Mouse (Mus musculus) cerebellum, adult 18-20 months (tissue): ENCODE results near the gene Chd1.
A peak's percentile ranks its signal among the peaks of the same experiment; 100 is the strongest.

ENCODE experiments used
- DNase-seq, 2 experiments: peaks; one replicate each; pipeline ENCODE4 v3.0.0; 2021

Chd1 gene

GRCm38 (mm10) chr17:15704475-15705300 is at the start of gene Chd1:
Gene Chd1, plus strand, starts transcription at chr17:15704967.
- peak; percentile 96 to 97 for DNase-seq

GRCm38 (mm10) chr17:15656881-15657607 is 47.7 kb upstream of the Chd1 start:
- DNase-seq = no peak

GRCm38 (mm10) chr17:15672870-15673269 is 31.9 kb upstream of the Chd1 start:
- DNase-seq = no peak

GRCm38 (mm10) chr17:15677970-15678645 is 26.7 kb upstream of the Chd1 start:
- DNase-seq = no peak

- no peak for DNase-seq
Measured at GRCm38 (mm10) chr17:15679966-15680630, 24.7 kb upstream of the Chd1 start.

GRCm38 (mm10) chr17:15680661-15681060 is 24.1 kb upstream of the Chd1 start:
- no peak for DNase-seq

GRCm38 (mm10) chr17:15686396-15686795 is 18.4 kb upstream of the Chd1 start:
- no peak for DNase-seq

GRCm38 (mm10) chr17:15690304-15690703 is 14.5 kb upstream of the Chd1 start:
- no peak for DNase-seq

GRCm38 (mm10) chr17:15695566-15695965 is 9.2 kb upstream of the Chd1 start:
- no peak for DNase-seq

GRCm38 (mm10) chr17:15698956-15699355 is 5.8 kb upstream of the Chd1 start:
- DNase-seq = no peak

GRCm38 (mm10) chr17:15701505-15701904 is 3.3 kb upstream of the Chd1 start:
- no peak for DNase-seq

GRCm38 (mm10) chr17:15704158-15704474 is 651 bp upstream of the Chd1 start:
- no peak for DNase-seq

- peak; percentile 45 to 67 for DNase-seq
Measured at GRCm38 (mm10) chr17:15705303-15706284, 827 bp downstream of the Chd1 start.

- DNase-seq = no peak
Measured at GRCm38 (mm10) chr17:15714507-15714906, 9.7 kb downstream of the Chd1 start.

- peak; percentile 29 to 37 for DNase-seq
Measured at GRCm38 (mm10) chr17:15715013-15715902, 10.5 kb downstream of the Chd1 start.

- no peak for DNase-seq
Measured at GRCm38 (mm10) chr17:15715940-15716339, 11.2 kb downstream of the Chd1 start.

GRCm38 (mm10) chr17:15720841-15721240 is 16.1 kb downstream of the Chd1 start:
- DNase-seq = no peak

GRCm38 (mm10) chr17:15723291-15723690 is 18.5 kb downstream of the Chd1 start:
- DNase-seq = no peak

- DNase-seq = peak; percentile 45 to 53
Measured at GRCm38 (mm10) chr17:15723866-15724475, 19.2 kb downstream of the Chd1 start.

GRCm38 (mm10) chr17:15731706-15732105 is 26.9 kb downstream of the Chd1 start:
- DNase-seq = peak in 1 of 2 experiments; percentile 9
